Mouse (Mus musculus): ENCODE results near the gene A730061H03Rik. TPM values are rescaled to one million over a fixed set of nuclear protein-coding genes. Genes with fewer than 3 reads are reported as not detected.
A peak's percentile ranks its signal among the peaks of the same experiment; 100 is the strongest.

The A730061H03Rik gene
- polyA plus RNA-seq, 1 experiment: 1.7 TPM

- no peak for DNase-seq (ENCODE audit: extremely low spot score in 1 of 2, low spot score in 1 of 2)
Measured at GRCm38 (mm10) chr14:55554635-55555034, 5.6 kb downstream of the A730061H03Rik start.

- DNase-seq (ENCODE audit: extremely low spot score in 1 of 2, low spot score in 1 of 2): no peak
Measured at GRCm38 (mm10) chr14:55551794-55552193, 8.4 kb downstream of the A730061H03Rik start.

- no peak for DNase-seq (ENCODE audit: extremely low spot score in 1 of 2, low spot score in 1 of 2)
Measured at GRCm38 (mm10) chr14:55551347-55551746, 8.9 kb downstream of the A730061H03Rik start.

GRCm38 (mm10) chr14:55550191-55550590 lies 10.0 kb downstream of the A730061H03Rik start:
- DNase-seq (ENCODE audit: extremely low spot score in 1 of 2, low spot score in 1 of 2): no peak

GRCm38 (mm10) chr14:55544334-55544733 lies 15.9 kb downstream of the A730061H03Rik start:
- DNase-seq (ENCODE audit: extremely low spot score in 1 of 2, low spot score in 1 of 2): no peak

GRCm38 (mm10) chr14:55542268-55542667 lies 17.9 kb downstream of the A730061H03Rik start:
- no peak for DNase-seq (ENCODE audit: extremely low spot score in 1 of 2, low spot score in 1 of 2)

GRCm38 (mm10) chr14:55540787-55541321 lies 19.4 kb downstream of the A730061H03Rik start:
- peak in 1 of 2 experiments; percentile 83 for DNase-seq (ENCODE audit: extremely low spot score in 1 of 2, low spot score in 1 of 2)

- DNase-seq (ENCODE audit: extremely low spot score in 1 of 2, low spot score in 1 of 2): peak; percentile 48 to 79
Measured at GRCm38 (mm10) chr14:55540067-55540786, 20.0 kb downstream of the A730061H03Rik start, which contains the start of gene Pck2. Gene Pck2 (plus strand): TSS chr14:55540266.

GRCm38 (mm10) chr14:55536116-55536745 lies 24.0 kb downstream of the A730061H03Rik start:
- peak in 1 of 2 experiments; percentile 44 for DNase-seq (ENCODE audit: extremely low spot score in 1 of 2, low spot score in 1 of 2)

- peak in 1 of 2 experiments; percentile 68 for DNase-seq (ENCODE audit: extremely low spot score in 1 of 2, low spot score in 1 of 2)
Measured at GRCm38 (mm10) chr14:55527940-55528339, 32.3 kb downstream of the A730061H03Rik start.

- no peak for DNase-seq (ENCODE audit: extremely low spot score in 1 of 2, low spot score in 1 of 2)
Measured at GRCm38 (mm10) chr14:55526674-55527073, 33.5 kb downstream of the A730061H03Rik start.

GRCm38 (mm10) chr14:55524785-55525184 lies 35.4 kb downstream of the A730061H03Rik start, which contains the start of gene Nrl:
Gene Nrl (minus strand): TSS chr14:55524981.
- no peak for DNase-seq (ENCODE audit: extremely low spot score in 1 of 2, low spot score in 1 of 2)

- DNase-seq (ENCODE audit: extremely low spot score in 1 of 2, low spot score in 1 of 2): no peak
Measured at GRCm38 (mm10) chr14:55524062-55524461, 36.1 kb downstream of the A730061H03Rik start.

- DNase-seq (ENCODE audit: extremely low spot score in 1 of 2, low spot score in 1 of 2): peak in 1 of 2 experiments; percentile 33
Measured at GRCm38 (mm10) chr14:55520451-55521361, 39.5 kb downstream of the A730061H03Rik start.

- no peak for DNase-seq (ENCODE audit: extremely low spot score in 1 of 2, low spot score in 1 of 2)
Measured at GRCm38 (mm10) chr14:55519604-55520003, 40.6 kb downstream of the A730061H03Rik start.

GRCm38 (mm10) chr14:55518897-55519296 lies 41.3 kb downstream of the A730061H03Rik start:
- DNase-seq (ENCODE audit: extremely low spot score in 1 of 2, low spot score in 1 of 2): peak; percentile 61 to 80

GRCm38 (mm10) chr14:55515846-55516245 lies 44.4 kb downstream of the A730061H03Rik start:
- no peak for DNase-seq (ENCODE audit: extremely low spot score in 1 of 2, low spot score in 1 of 2)

GRCm38 (mm10) chr14:55513927-55514326 lies 46.3 kb downstream of the A730061H03Rik start:
- DNase-seq (ENCODE audit: extremely low spot score in 1 of 2, low spot score in 1 of 2): no peak

- peak in 1 of 2 experiments; percentile 77 for DNase-seq (ENCODE audit: extremely low spot score in 1 of 2, low spot score in 1 of 2)
Measured at GRCm38 (mm10) chr14:55511037-55511436, 49.2 kb downstream of the A730061H03Rik start.

GRCm38 (mm10) chr14:55510125-55510731 lies 50.0 kb downstream of the A730061H03Rik start, which contains the start of gene Cpne6:
Gene Cpne6 (plus strand): TSS chr14:55510445.
- DNase-seq (ENCODE audit: extremely low spot score in 1 of 2, low spot score in 1 of 2): peak in 1 of 2 experiments; percentile 67
